Comparison of ENCODE assay signal across 24 mouse cellular contexts in the genomic region with DNA sequence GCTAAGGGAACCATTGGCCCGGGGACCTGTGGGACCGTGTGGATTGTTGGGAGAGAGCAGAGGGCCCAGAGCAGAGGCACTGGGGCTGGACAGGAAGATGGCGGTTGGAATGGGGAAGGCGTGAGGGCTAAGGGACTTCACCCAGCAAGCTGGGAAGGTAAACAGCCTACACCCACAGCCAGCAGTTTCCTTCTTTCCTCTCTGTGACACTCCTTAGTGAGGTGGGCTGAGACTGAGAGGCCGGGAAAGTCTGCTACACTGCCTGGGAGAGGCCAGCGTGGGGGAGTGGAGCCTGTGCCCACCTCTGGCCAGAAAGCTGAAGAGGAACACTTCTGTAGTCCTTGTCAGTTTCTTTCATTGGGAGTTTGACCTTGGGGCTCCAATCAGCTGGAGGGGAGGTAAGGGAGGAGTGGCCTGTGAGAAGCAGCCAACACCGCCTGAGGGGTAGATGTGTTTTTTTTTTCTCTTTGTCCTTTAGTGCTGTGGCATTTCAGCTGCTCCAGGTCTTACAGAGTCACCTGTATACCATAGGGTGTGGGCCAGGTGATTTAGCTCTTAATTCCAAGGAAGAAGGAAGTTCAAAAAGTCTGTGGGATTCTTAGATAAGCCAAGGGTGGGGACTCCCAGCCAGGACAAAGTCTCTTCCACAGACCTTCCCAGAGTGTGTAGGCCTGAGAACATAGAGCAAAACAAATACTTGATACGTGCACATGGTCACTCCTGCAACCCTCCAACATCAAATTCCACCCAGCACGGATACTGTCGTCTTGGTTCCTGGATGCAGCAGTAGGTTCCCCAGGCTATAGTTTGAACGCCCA. TPM values are rescaled to one million over a fixed set of nuclear protein-coding genes. Genes with fewer than 3 reads are reported as not detected.
DNase-seq lines count a peak whose midpoint lies in the region; ATAC-seq lines count a peak whose summit lies in the region.
"Had no signal": no experiment of that assay in that cellular context is flagged by ENCODE, and none has a peak within 500 bp of the region (broad histone marks: within the 10 kb centered on the region; RNA-seq: fewer than 3 reads in every experiment).

No protein-coding gene starts in this region.

- no peaks in the 10 kb centered on the region for H3K27me3 ChIP-seq in heart, embryonic 13.5 days (replicated peaks)
- H3K27me3 ChIP-seq in intestine, embryonic 16.5 days (replicated peaks; ENCODE audit: control insufficient read depth, insufficient read depth, low read length): no peaks in the 10 kb centered on the region
- H3K27me3 ChIP-seq in stomach, embryonic 14.5 days (ENCODE audit: control insufficient read depth, insufficient read depth, low read length): no peaks in the 10 kb centered on the region
- H3K27me3 ChIP-seq: liver, embryonic 13.5 days had no signal

- H3K36me3 ChIP-seq in heart, embryonic 13.5 days: no peaks in the 10 kb centered on the region
- no peaks in the 10 kb centered on the region for H3K36me3 ChIP-seq in intestine, embryonic 16.5 days (ENCODE audit: control insufficient read depth, insufficient read depth, low read length)
- H3K36me3 ChIP-seq in stomach, embryonic 14.5 days (ENCODE audit: control insufficient read depth, insufficient read depth, low read length): no peaks in the 10 kb centered on the region
- H3K36me3 ChIP-seq: forebrain, embryonic 10.5 days; hindbrain, embryonic 10.5 days; liver, embryonic 13.5 days had no signal

- H3K27ac ChIP-seq in heart, embryonic 13.5 days (replicated peaks): no peak overlapping the region
- peak overlapping the region; percentile 98 for H3K27ac ChIP-seq in intestine, embryonic 16.5 days (ENCODE audit: low read length)
- H3K27ac ChIP-seq in stomach, embryonic 14.5 days (ENCODE audit: low read length): peak overlapping the region; percentile 10; the same call in 1 of the 2 replicates
- H3K27ac ChIP-seq: forebrain, embryonic 10.5 days; hindbrain, embryonic 10.5 days; liver, embryonic 13.5 days had no signal

- peak; percentile 5; the same call in 1 of the 2 replicates for ATAC-seq in heart, embryonic 13.5 days (ENCODE audit: extremely low read depth, insufficient number of reproducible peaks, low FRiP score, low TSS enrichment)
- peak; percentile 96 for ATAC-seq in intestine, embryonic 16.5 days
- peak; percentile 77 for ATAC-seq in stomach, embryonic 14.5 days (ENCODE audit: insufficient number of reproducible peaks, insufficient read depth, low FRiP score, low read depth)
- no peak for ATAC-seq in activated CD4-positive, CD25-positive, alpha-beta regulatory T cell, adult 4 months
- ATAC-seq: forebrain, postnatal 0 days had no signal

- no peak overlapping the region for H3K9ac ChIP-seq in heart, embryonic 13.5 days
- H3K9ac ChIP-seq in intestine, embryonic 16.5 days (ENCODE audit: low read depth, low read length): peak overlapping the region; percentile 40
- H3K9ac ChIP-seq in stomach, embryonic 14.5 days (replicated peaks; ENCODE audit: low read depth, low read length): no peak overlapping the region
- H3K9ac ChIP-seq: forebrain, postnatal 0 days; liver, embryonic 13.5 days had no signal

- no peaks in the 10 kb centered on the region for H3K9me3 ChIP-seq in heart, embryonic 13.5 days
- no peaks in the 10 kb centered on the region for H3K9me3 ChIP-seq in intestine, embryonic 16.5 days (ENCODE audit: control insufficient read depth, low read length)
- no peaks in the 10 kb centered on the region for H3K9me3 ChIP-seq in stomach, embryonic 14.5 days (ENCODE audit: control insufficient read depth, low read depth, low read length)
- H3K9me3 ChIP-seq: forebrain, embryonic 10.5 days; hindbrain, embryonic 10.5 days; liver, embryonic 13.5 days had no signal

- DNase-seq in heart, postnatal 10 days: no peak
- DNase-seq in lung, postnatal 4 days: no peak
- DNase-seq in adrenal gland, postnatal 36 days: no peak
- DNase-seq: adrenal gland, adult 8-10 months; cerebellum, adult 9-11 months; forebrain, postnatal 0 days; gastrocnemius, postnatal 36 days; kidney, adult 9 months; kidney, postnatal 25 days; liver, embryonic 13.5 days; lung, adult 2 months; lung, postnatal 14 days; midbrain, embryonic 14.5 days; thymus, adult 18-20 months; thymus, postnatal 36 days had no signal

- H3K4me1 ChIP-seq in heart, embryonic 13.5 days: no peaks in the 10 kb centered on the region
- peaks cover 20% of the 10 kb centered on the region for H3K4me1 ChIP-seq in intestine, embryonic 16.5 days (ENCODE audit: control insufficient read depth, insufficient read depth, low read length)
- H3K4me1 ChIP-seq in stomach, embryonic 14.5 days (ENCODE audit: control insufficient read depth, insufficient read depth, low read length): 0 out of 2 replicates have a peak, but pooled peaks cover 4% of the 10 kb centered on the region
- H3K4me1 ChIP-seq: liver, embryonic 13.5 days had no signal

- H3K4me3 ChIP-seq in heart, embryonic 13.5 days: no peak overlapping the region
- no peak overlapping the region for H3K4me3 ChIP-seq in intestine, embryonic 16.5 days (ENCODE audit: low read length)
- H3K4me3 ChIP-seq in stomach, embryonic 14.5 days (ENCODE audit: low read depth, low read length): no peak overlapping the region
- H3K4me3 ChIP-seq: forebrain, embryonic 10.5 days; hindbrain, embryonic 10.5 days; liver, embryonic 13.5 days had no signal

- 72% methylated on average over 11 of the region's 11 CpGs for WGBS in heart, embryonic 13.5 days
- 63% methylated on average over 11 of the region's 11 CpGs for WGBS in intestine, embryonic 16.5 days
- WGBS in stomach, embryonic 14.5 days: 78% methylated on average over 11 of the region's 11 CpGs

- intact Hi-C loops in heart, postnatal 10 days (cut with DNase I): no loop called here

- H3K4me2 ChIP-seq in heart, embryonic 13.5 days: no peak overlapping the region
- peak overlapping the region; percentile 30; the same call in 1 of the 2 replicates for H3K4me2 ChIP-seq in intestine, embryonic 16.5 days (ENCODE audit: low read depth, low read length)
- no peak overlapping the region for H3K4me2 ChIP-seq in stomach, embryonic 14.5 days (replicated peaks; ENCODE audit: low read depth, low read length)
- H3K4me2 ChIP-seq: liver, embryonic 13.5 days had no signal

RNA-seq across cellular contexts. Expression of a gene that starts 21.1 kb away (rescaled TPM):
- 0.32 TPM in 1 of 2 replicates, not detected in the other for polyA plus RNA-seq in heart, embryonic 13.5 days (2015; fragmentation: Nextera tagmentation; extraction: Ambion mirVana)
- total RNA-seq in heart, postnatal 10 days (2021): under 1 TPM in 1 of 2 experiments, not detected in 1; 0.45 TPM
- 8.7 and 10.1 TPM in 2 replicates for polyA plus RNA-seq in intestine, embryonic 16.5 days (2015; fragmentation: Nextera tagmentation; extraction: Ambion mirVana)
- polyA plus RNA-seq in stomach, embryonic 14.5 days (2014; fragmentation: Nextera tagmentation; extraction: Ambion mirVana): 5.5 and 6.8 TPM in 2 replicates
- under 1 TPM in 1 of 2 experiments, not detected in 1; 0.73 TPM for polyA plus RNA-seq in activated CD4-positive, CD25-positive, alpha-beta regulatory T cell, adult 4 months (2017; shearing (Covaris generic))
- total RNA-seq in adrenal gland, postnatal 36 days (2021): 1 to 10 TPM in 1 of 2 experiments, under 1 TPM in 1; 0.72 to 1.8 TPM
- total RNA-seq: left cerebral cortex, postnatal 25 days had no signal
- polyA plus RNA-seq: brain, embryonic 14.5 days; embryonic facial prominence, embryonic 11.5 days; forebrain, postnatal 0 days had no signal

RNA-seq across cellular contexts. Expression of a gene that starts 44.5 kb away (rescaled TPM):
- polyA plus RNA-seq in heart, embryonic 13.5 days (2015; fragmentation: Nextera tagmentation; extraction: Ambion mirVana): 4.8 and 5.2 TPM in 2 replicates
- total RNA-seq in heart, postnatal 10 days (2021): 10 to 100 TPM; 14.9 to 15.0 TPM
- 8.1 and 10.1 TPM in 2 replicates for polyA plus RNA-seq in intestine, embryonic 16.5 days (2015; fragmentation: Nextera tagmentation; extraction: Ambion mirVana)
- polyA plus RNA-seq in stomach, embryonic 14.5 days (2014; fragmentation: Nextera tagmentation; extraction: Ambion mirVana): 13.4 and 15.6 TPM in 2 replicates
- polyA plus RNA-seq in activated CD4-positive, CD25-positive, alpha-beta regulatory T cell, adult 4 months (2017; shearing (Covaris generic)): under 1 TPM; 0.51 to 0.79 TPM
- 10 to 100 TPM; 29.4 to 37.7 TPM for total RNA-seq in adrenal gland, postnatal 36 days (2021)

RNA-seq across cellular contexts. Expression of a gene that starts 46.8 kb away (rescaled TPM):
- 19.3 and 21.9 TPM in 2 replicates for polyA plus RNA-seq in heart, embryonic 13.5 days (2015; fragmentation: Nextera tagmentation; extraction: Ambion mirVana)
- total RNA-seq in heart, postnatal 10 days (2021): 1 to 10 TPM; 7.5 to 8.2 TPM
- 22.3 and 22.8 TPM in 2 replicates for polyA plus RNA-seq in intestine, embryonic 16.5 days (2015; fragmentation: Nextera tagmentation; extraction: Ambion mirVana)
- polyA plus RNA-seq in stomach, embryonic 14.5 days (2014; fragmentation: Nextera tagmentation; extraction: Ambion mirVana): 11.2 and 12.9 TPM in 2 replicates
- under 1 TPM; 0.28 to 0.57 TPM for polyA plus RNA-seq in activated CD4-positive, CD25-positive, alpha-beta regulatory T cell, adult 4 months (2017; shearing (Covaris generic))
- total RNA-seq in adrenal gland, postnatal 36 days (2021): 1 to 10 TPM; 4.9 to 5.5 TPM
